Mouse (Mus musculus) B cell, adult (primary cell): ENCODE results near the gene A730049H05Rik. TPM values are rescaled to one million over a fixed set of nuclear protein-coding genes. Genes with fewer than 3 reads are reported as not detected.

Source experiments
- total RNA-seq: library from RNA; stranded (reverse); gene quantifications from 4 replicates; pipeline ENCODE4 v1.2.4, GENCODE M21; 2023; ENCODE audit not compliant: inconsistent age

The A730049H05Rik gene
- total RNA-seq = not detected in 4 replicates

GRCm38 (mm10) chr6:92816311-92816751 lies at the start of gene A730049H05Rik:
A730049H05Rik (plus strand) TSS chr6:92816478.

GRCm38 (mm10) chr6:92869089-92869581 lies 52.9 kb downstream of the A730049H05Rik start, which contains the start of gene Gm15737:
Gm15737 (plus strand) TSS chr6:92869357.

Other genes starting within 250 kb of the A730049H05Rik start
- gene Prickle2, start 110.3 kb upstream of the A730049H05Rik start, total RNA-seq = not detected in 4 replicates
- not detected in 4 replicates for gene Gm15737, start 52.9 kb downstream of the A730049H05Rik start, total RNA-seq
- 0.15 to 0.58 TPM (median 0.45 TPM) in 3 of 4 replicates, not detected in the other for gene Adamts9, start 127.0 kb downstream of the A730049H05Rik start, total RNA-seq